Mouse (Mus musculus): ENCODE data around the gene Ppara.

Gene Ppara

GRCm38 (mm10) chr15:85734571-85735033, at the start of gene Ppara:
Gene Ppara, plus strand, starts transcription at chr15:85734983.
- no peak for DNase-seq (ENCODE audit: low read depth, low spot score)

GRCm38 (mm10) chr15:85686641-85687395, 48.0 kb upstream of the Ppara start:
- no peak for DNase-seq (ENCODE audit: low read depth, low spot score)

- DNase-seq (ENCODE audit: low read depth, low spot score) = no peak
Measured at GRCm38 (mm10) chr15:85687630-85688410, 47.0 kb upstream of the Ppara start.

- DNase-seq (ENCODE audit: low read depth, low spot score) = no peak
Measured at GRCm38 (mm10) chr15:85688734-85689133, 46.0 kb upstream of the Ppara start.

GRCm38 (mm10) chr15:85689523-85689922, 45.3 kb upstream of the Ppara start:
- DNase-seq (ENCODE audit: low read depth, low spot score) = no peak

- DNase-seq (ENCODE audit: low read depth, low spot score) = no peak
Measured at GRCm38 (mm10) chr15:85690058-85690457, 44.7 kb upstream of the Ppara start.

- no peak for DNase-seq (ENCODE audit: low read depth, low spot score)
Measured at GRCm38 (mm10) chr15:85690875-85691274, 43.9 kb upstream of the Ppara start.

GRCm38 (mm10) chr15:85693115-85693514, 41.7 kb upstream of the Ppara start:
- DNase-seq (ENCODE audit: low read depth, low spot score) = no peak

- DNase-seq (ENCODE audit: low read depth, low spot score) = no peak
Measured at GRCm38 (mm10) chr15:85693819-85694218, 41.0 kb upstream of the Ppara start.

GRCm38 (mm10) chr15:85694379-85694778, 40.4 kb upstream of the Ppara start:
- no peak for DNase-seq (ENCODE audit: low read depth, low spot score)

GRCm38 (mm10) chr15:85695304-85695703, 39.5 kb upstream of the Ppara start:
- DNase-seq (ENCODE audit: low read depth, low spot score) = no peak

GRCm38 (mm10) chr15:85698345-85699034, 36.3 kb upstream of the Ppara start:
- peak; percentile 65 for DNase-seq (ENCODE audit: low read depth, low spot score)

GRCm38 (mm10) chr15:85699452-85699851, 35.3 kb upstream of the Ppara start:
- no peak for DNase-seq (ENCODE audit: low read depth, low spot score)

- no peak for DNase-seq (ENCODE audit: low read depth, low spot score)
Measured at GRCm38 (mm10) chr15:85699862-85700501, 34.8 kb upstream of the Ppara start.

GRCm38 (mm10) chr15:85700716-85701115, 34.1 kb upstream of the Ppara start:
- DNase-seq (ENCODE audit: low read depth, low spot score) = no peak

- DNase-seq (ENCODE audit: low read depth, low spot score) = no peak
Measured at GRCm38 (mm10) chr15:85701128-85701930, 33.5 kb upstream of the Ppara start.

- no peak for DNase-seq (ENCODE audit: low read depth, low spot score)
Measured at GRCm38 (mm10) chr15:85702411-85702951, 32.3 kb upstream of the Ppara start.

GRCm38 (mm10) chr15:85703194-85703641, 31.6 kb upstream of the Ppara start:
- no peak for DNase-seq (ENCODE audit: low read depth, low spot score)

GRCm38 (mm10) chr15:85703858-85704257, 30.9 kb upstream of the Ppara start:
- DNase-seq (ENCODE audit: low read depth, low spot score) = no peak

GRCm38 (mm10) chr15:85704341-85705012, 30.3 kb upstream of the Ppara start:
- no peak for DNase-seq (ENCODE audit: low read depth, low spot score)
